Mouse (Mus musculus) kidney, postnatal 10 days (tissue): ENCODE measurements around the gene Kcnk3.

Experiments
- DNase-seq: peaks from one replicate; pipeline ENCODE4 v3.0.0; 2021; ENCODE audit warnings: mixed read lengths

Gene Kcnk3

DNA sequence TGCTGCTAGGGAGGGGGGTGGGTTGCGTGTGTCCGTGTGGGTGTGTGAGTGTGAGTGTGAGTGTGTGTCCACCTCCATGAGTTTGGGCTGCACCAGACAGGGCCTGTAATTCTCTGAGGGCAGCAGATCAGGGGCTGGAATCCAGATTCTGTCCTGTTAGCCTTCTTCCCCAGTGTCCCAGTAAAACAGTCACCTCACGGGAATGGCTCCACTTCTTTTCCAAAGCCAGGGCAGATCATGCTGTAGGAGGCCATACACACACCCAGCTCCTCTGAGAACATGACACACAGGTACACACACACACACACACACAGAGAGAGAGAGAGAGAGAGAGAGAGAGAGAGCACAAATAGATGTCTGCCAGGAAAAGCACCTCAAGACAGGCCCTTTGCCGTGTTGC, 1.1 kb downstream of the Kcnk3 start:
- DNase-seq = no peak

- DNase-seq = no peak
Measured at GRCm38 (mm10) chr5:30589546-30589945, 1.6 kb downstream of the Kcnk3 start.

- DNase-seq = no peak
Measured at GRCm38 (mm10) chr5:30590231-30590630, 2.3 kb downstream of the Kcnk3 start.

GRCm38 (mm10) chr5:30591205-30591731, 3.3 kb downstream of the Kcnk3 start:
- DNase-seq = no peak

GRCm38 (mm10) chr5:30591786-30592185, 3.8 kb downstream of the Kcnk3 start:
- DNase-seq = no peak

DNA sequence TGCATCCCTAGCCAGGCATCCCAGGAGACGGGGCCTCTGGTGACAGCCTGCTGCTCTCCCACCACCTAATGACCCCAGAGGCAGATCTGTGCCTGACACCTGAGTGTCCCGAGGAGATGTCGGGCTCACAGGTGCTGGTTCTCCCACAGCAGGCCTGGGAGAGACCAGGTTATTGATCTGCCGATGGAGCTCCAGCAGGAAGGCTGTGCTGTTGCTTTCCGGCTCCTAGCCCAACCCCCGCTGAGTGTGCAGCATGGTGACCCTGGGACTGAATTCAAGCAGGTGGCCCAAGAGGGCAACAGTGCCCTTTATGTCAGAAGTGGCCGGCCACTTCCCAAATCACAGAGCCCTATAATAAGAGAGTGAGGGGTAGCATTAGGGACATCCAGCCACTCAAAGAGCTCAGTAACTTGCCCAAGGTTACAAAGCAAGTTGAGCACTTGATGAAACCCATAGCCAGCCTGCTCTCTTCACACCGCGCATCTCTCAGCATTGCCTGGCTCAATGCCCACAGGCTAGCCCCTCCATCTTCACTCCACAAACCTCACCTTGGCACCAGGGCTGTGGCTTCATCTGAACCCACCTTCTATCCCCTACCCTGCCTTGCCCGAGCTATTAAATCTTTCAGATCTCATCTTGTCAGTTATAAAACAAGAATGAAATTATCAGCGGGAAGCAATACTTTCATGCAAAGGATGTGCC, 4.5 kb downstream of the Kcnk3 start:
- no peak for DNase-seq

DNA sequence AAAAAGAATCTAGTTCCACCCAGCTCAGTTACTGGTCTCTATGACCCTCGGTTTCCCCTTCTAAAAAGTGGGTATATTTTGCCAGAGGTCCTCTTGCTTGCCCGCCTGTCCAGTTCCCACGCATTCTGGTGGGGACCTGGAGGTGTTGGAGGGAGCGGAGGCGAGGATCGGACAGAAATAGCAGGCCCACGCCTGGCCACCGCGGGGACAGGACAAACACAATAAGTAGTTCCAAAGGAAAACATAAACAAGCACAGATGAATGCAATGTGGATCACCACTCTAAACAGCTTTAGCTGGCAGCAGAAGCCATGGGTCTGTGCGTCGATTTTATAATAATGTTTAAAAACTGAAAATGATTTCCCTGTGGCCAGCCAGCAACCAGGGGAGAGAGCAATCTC, 5.4 kb downstream of the Kcnk3 start:
- DNase-seq = no peak

DNA sequence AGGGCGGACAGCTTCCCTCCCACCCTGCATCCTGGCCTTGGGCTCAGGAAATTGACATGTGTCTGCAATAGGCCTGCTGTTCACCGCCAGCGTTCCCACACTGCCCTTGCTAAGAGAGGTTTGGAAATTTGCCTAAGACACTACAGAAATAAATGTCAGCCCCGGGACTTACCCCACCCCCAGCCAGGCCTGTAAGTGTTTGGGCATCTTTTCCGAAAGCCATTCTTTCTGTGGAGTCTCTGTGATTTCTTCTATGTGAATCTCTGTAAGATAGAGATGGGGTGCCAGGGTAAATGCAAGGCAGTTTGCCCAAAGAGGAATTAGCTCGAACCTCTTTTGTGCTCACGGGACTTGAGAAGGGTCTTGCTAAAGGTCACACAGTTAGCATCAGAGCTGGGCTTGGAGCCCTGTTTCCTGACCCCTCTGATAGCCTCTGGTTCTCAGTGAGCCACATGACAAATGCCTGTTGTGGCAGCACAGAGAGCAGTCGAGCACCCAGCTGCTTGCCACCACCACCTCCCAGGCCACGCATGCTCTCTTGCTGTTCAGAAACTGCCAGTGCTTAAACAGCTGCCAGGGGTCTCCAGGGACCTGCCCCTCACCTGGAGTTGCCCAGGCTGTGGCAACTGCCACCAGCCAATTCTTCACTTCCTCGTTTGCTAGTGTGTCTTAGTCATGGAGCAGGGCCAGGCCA, 6.0 kb downstream of the Kcnk3 start:
- DNase-seq = peak; percentile 63

- DNase-seq = peak; percentile 39
Measured at GRCm38 (mm10) chr5:30594953-30595560, 7.1 kb downstream of the Kcnk3 start.

- DNase-seq = no peak
Measured at GRCm38 (mm10) chr5:30601397-30601796, 13.4 kb downstream of the Kcnk3 start.

GRCm38 (mm10) chr5:30603255-30603654, 15.3 kb downstream of the Kcnk3 start:
- no peak for DNase-seq

DNA sequence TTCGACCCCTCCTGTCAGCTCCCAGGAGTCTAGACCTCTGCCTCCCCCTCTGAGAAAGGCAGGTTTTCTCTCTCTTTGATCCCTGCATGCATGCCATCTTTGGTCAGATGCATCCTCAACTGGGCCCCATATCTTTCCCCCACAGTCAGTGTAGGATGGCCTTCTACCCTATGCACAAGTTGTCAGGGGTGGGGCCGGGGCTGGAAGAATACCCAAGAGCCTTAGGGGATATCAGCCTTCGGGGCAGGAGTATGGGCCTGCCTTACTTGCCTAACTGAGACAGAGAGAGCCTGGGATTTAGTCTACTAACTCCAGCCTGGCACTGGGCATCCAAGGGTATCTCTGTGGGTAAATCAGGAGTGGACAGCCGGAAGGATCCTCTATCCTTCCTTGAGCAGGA, 16.0 kb downstream of the Kcnk3 start:
- no peak for DNase-seq

- no peak for DNase-seq
Measured at GRCm38 (mm10) chr5:30604769-30605188, 16.8 kb downstream of the Kcnk3 start.

- no peak for DNase-seq
Measured at GRCm38 (mm10) chr5:30605649-30606048, 17.7 kb downstream of the Kcnk3 start.

DNA sequence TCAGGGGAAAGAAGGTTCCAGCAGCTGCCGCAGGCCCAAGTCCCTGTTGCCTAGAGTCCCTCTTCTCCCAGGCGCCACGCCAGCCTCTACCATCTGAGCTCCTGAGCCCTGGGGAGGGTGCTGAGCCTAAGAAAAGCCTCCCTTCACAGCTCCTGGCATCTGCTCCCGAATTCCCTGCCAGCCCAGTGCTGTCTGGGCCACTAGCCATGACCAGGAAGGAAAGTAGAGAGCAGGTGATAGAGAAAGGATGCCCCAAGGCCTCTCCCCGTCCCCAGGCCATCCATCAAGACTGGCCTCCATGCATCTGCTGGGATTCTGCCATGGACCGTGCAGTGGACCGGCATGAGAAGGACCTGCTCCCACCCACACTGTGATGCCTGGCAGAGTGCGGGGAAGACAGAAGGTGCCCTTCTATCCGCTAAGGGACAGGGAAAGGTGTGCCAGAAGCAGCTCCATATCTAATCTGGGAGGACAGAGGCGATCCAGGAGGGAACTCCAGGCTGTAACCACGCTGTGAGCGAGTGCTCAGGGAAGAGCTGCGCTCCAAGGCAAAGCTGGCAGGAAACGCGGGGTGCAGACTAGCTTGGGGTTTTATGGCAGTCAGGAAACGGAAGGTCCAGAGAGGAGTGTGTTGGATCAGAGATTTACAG, 18.6 kb downstream of the Kcnk3 start:
- peak; percentile 53 for DNase-seq

DNA sequence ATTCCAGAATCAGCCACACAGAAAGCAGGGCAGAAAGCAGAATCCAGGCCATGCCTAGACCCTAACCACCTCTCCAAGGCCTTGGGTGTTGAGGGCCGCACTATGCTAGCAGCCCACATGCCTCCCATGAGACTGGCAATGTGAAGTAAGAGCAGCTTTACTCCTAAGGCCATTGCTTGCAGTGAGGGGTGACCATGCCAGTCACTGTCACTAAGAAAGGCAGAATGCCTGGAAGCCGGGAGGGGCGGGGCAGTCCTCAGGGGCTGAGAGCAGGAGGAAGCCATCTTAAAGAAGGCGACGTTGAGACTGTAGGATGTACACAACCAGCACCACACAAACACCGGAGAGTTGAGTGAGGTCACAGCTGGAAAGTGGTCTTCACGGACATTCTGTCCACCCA, 21.1 kb downstream of the Kcnk3 start:
- DNase-seq = no peak

- DNase-seq = no peak
Measured at GRCm38 (mm10) chr5:30609918-30610645, 22.1 kb downstream of the Kcnk3 start.

GRCm38 (mm10) chr5:30611091-30611490, 23.1 kb downstream of the Kcnk3 start:
- no peak for DNase-seq

DNA sequence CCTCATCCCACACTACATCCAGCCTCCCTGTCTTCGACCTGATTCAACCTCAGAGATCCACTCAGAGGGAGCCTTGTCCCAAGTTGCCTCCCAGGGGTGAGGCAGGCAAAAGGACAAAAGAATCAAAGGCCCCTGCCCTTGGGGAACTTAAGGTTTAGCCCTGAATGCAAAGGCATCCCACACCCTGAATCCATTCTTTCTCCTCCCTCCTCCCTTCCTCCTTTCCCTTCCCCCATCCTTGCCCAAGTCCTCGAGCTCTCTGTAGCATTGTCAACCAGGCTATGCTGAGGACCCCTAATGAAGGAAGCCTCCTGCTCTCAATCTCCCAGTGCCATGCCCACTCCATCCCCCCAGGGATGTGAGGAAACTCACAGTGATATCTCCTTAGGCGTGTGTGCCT, 23.7 kb downstream of the Kcnk3 start:
- DNase-seq = no peak

GRCm38 (mm10) chr5:30612575-30612974, 24.6 kb downstream of the Kcnk3 start:
- no peak for DNase-seq

DNA sequence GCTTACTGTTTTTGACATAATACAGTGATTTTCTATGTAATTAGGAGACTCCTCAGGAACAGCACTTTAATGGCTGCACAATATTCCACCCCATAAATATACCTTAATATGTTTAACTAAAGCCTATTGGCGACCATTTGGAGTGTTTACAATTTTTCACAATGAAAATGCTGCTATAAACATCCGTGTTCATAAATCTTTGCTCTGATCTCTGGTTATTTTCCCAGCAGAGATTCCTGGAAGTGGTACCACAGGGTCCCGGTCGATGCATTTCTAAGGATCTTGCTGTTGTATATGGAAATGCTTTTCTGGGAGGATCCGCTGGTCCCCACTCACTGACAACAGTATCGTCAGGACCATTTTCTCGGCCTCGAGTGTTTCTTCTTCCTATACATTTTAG, 25.3 kb downstream of the Kcnk3 start:
- DNase-seq = no peak

GRCm38 (mm10) chr5:30614221-30614620, 26.3 kb downstream of the Kcnk3 start:
- DNase-seq = peak; percentile 86

- no peak for DNase-seq
Measured at GRCm38 (mm10) chr5:30615416-30615815, 27.4 kb downstream of the Kcnk3 start.
